Mouse (Mus musculus): Measurements from ENCODE around the gene Ncbp2. TPM values are rescaled to one million over a fixed set of nuclear protein-coding genes. Genes with fewer than 3 reads are reported as not detected.

Ncbp2 gene
- polyA plus RNA-seq, 1 experiment, result 5.9 TPM

DNA sequence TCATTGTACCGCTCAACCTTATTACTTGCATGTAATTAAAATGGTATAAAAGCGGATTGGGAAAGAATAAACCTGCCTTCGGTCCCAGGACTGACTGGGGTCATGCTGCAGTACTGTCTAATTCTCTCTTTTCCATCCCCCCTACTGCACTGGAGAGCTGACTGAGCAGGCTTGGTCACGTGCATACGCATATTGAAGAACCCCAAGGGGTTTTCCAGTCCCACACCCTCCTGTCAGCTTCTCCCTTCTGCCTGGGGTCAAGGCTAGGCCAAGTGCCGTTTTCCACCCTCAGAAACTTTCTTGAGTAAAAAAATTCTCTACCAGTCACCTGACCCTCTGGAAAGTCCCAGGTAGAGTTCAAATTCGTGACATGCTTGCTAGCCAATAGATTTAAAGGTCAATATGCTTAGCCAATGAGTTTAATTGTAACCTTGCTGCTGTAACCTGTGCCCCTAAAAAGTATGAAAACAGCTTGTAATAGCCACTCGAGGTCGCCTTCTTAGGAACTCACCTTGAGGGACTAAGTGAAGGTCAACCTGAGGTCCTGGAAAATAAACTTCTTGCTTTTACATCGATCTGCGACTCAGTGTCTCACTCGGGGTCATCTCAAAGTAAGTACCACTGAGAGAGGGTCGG is 21.6 kb upstream of the Ncbp2 start:
- no peaks in the 10 kb centered on the region for H3K36me3 ChIP-seq (ENCODE audit: control insufficient read depth, insufficient read depth, low read length)
- H3K4me3 ChIP-seq (ENCODE audit: extremely low read depth, insufficient read depth, insufficient read length), result no peak overlapping the region
- H3K27ac ChIP-seq (ENCODE audit: insufficient read depth, low read length), result no peak overlapping the region
- TF ChIP-seq POLR2A (IDR thresholded peaks at IDR 0.05; ENCODE audit: low read depth, low read length) (no peak), CTCF (IDR thresholded peaks at IDR 0.05; ENCODE audit: extremely low read depth, insufficient read depth, insufficient read length, insufficient replicate concordance) (no peak)
- WGBS, result 76% methylated on average over 13 of the region's 13 CpGs
- no peaks in the 10 kb centered on the region for H3K4me1 ChIP-seq (ENCODE audit: control insufficient read depth, insufficient read depth, insufficient read length)
- no peaks in the 10 kb centered on the region for H3K27me3 ChIP-seq (ENCODE audit: control insufficient read depth, insufficient read depth, low read length)
- no peak for DNase-seq (ENCODE audit: low read depth in 1 of 2, low spot score in 2 of 2)

DNA sequence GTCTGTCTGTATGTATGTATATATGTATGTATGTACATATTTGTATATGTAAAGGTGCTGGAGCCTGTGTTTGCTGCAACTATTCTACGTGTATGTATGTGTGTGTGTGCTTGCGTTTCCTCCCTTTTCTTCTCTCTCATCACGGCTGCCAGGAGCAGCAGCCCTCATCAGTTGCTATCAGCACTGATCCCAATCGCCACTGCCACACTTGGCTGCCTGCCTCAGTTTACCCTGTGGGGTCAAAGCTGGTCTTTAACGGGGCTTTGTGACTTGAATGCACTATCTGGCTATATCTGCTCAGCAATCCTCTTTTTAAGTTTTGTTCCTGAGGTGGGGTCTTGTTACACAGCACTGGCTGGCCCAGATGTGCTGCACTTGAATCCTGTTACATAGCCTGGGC is 20.9 kb upstream of the Ncbp2 start:
- H3K27ac ChIP-seq (ENCODE audit: insufficient read depth, low read length), result peak overlapping the region; percentile 57; the same call in 1 of the 2 replicates
- no peak for DNase-seq (ENCODE audit: low read depth in 1 of 2, low spot score in 2 of 2)
- TF ChIP-seq POLR2A (IDR thresholded peaks at IDR 0.05; ENCODE audit: low read depth, low read length) (no peak), CTCF (IDR thresholded peaks at IDR 0.05; ENCODE audit: extremely low read depth, insufficient read depth, insufficient read length, insufficient replicate concordance) (no peak)
- WGBS, result 78% methylated on average over 5 of the region's 5 CpGs
- H3K4me1 ChIP-seq (ENCODE audit: control insufficient read depth, insufficient read depth, insufficient read length), result no peaks in the 10 kb centered on the region
- no peaks in the 10 kb centered on the region for H3K36me3 ChIP-seq (ENCODE audit: control insufficient read depth, insufficient read depth, low read length)
- no peaks in the 10 kb centered on the region for H3K27me3 ChIP-seq (ENCODE audit: control insufficient read depth, insufficient read depth, low read length)
- peak overlapping the region; percentile 25; the same call in 1 of the 2 replicates for H3K4me3 ChIP-seq (ENCODE audit: extremely low read depth, insufficient read depth, insufficient read length)

DNA sequence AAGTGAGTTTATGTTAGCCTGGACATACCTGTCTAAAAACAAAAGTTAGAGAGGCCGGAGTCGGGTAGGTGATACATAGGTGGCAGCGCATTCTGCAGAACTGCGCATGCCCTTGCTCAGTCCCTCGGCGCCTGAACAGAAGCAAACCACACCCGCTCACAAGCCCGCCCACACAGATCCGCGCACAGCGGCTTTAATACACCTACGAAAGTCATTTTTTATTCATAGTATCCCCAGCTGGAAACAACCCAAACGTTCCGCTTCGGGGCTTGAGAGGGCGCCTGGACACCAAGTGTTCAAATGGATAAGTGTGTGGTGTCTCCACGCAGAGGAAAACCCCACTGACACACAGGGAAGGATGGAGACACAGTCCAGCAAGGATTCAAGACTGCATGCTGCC is 17.0 kb upstream of the Ncbp2 start:
- H3K4me3 ChIP-seq (ENCODE audit: extremely low read depth, insufficient read depth, insufficient read length), result no peak overlapping the region
- 75% methylated on average over 17 of the region's 17 CpGs for WGBS
- H3K27me3 ChIP-seq (ENCODE audit: control insufficient read depth, insufficient read depth, low read length), result peaks cover 16% of the 10 kb centered on the region
- TF ChIP-seq CTCF (IDR thresholded peaks at IDR 0.05; ENCODE audit: extremely low read depth, insufficient read depth, insufficient read length, insufficient replicate concordance) (no peak), POLR2A (IDR thresholded peaks at IDR 0.05; ENCODE audit: low read depth, low read length) (no peak)
- no peaks in the 10 kb centered on the region for H3K36me3 ChIP-seq (ENCODE audit: control insufficient read depth, insufficient read depth, low read length)
- H3K27ac ChIP-seq (ENCODE audit: insufficient read depth, low read length), result no peak overlapping the region
- peaks cover 12% of the 10 kb centered on the region for H3K4me1 ChIP-seq (ENCODE audit: control insufficient read depth, insufficient read depth, insufficient read length)
- no peak for DNase-seq (ENCODE audit: low read depth in 1 of 2, low spot score in 2 of 2)

DNA sequence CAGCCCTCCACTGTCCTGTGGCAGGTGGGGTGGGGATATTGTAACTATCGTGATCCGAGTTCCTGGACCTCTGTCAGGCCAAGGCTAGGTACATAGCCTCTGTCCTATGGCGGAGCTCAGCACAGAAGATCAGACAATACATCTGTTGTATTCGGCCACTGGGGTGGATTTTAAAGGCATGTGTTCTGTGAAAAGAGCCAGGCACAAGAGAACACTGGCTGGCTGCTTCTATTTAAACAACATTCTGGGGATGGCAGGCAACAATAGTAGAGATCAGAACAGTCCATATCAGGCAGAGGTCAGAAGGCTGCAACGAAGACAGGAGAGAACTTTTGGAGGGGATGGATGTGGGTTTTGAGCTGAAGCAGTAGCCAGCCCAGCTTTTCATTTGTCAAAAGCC is 16.1 kb upstream of the Ncbp2 start:
- no peak overlapping the region for H3K4me3 ChIP-seq (ENCODE audit: extremely low read depth, insufficient read depth, insufficient read length)
- no peak for TF ChIP-seq POLR2A (IDR thresholded peaks at IDR 0.05; ENCODE audit: low read depth, low read length)
- no peak for TF ChIP-seq CTCF (IDR thresholded peaks at IDR 0.05; ENCODE audit: extremely low read depth, insufficient read depth, insufficient read length, insufficient replicate concordance)
- no peaks in the 10 kb centered on the region for H3K36me3 ChIP-seq (ENCODE audit: control insufficient read depth, insufficient read depth, low read length)
- H3K27ac ChIP-seq (ENCODE audit: insufficient read depth, low read length), result no peak overlapping the region
- WGBS, result 79% methylated on average over 5 of the region's 5 CpGs
- no peak for DNase-seq (ENCODE audit: low read depth in 1 of 2, low spot score in 2 of 2)
- H3K4me1 ChIP-seq (ENCODE audit: control insufficient read depth, insufficient read depth, insufficient read length), result peaks cover 12% of the 10 kb centered on the region
- peaks cover 16% of the 10 kb centered on the region for H3K27me3 ChIP-seq (ENCODE audit: control insufficient read depth, insufficient read depth, low read length)

DNA sequence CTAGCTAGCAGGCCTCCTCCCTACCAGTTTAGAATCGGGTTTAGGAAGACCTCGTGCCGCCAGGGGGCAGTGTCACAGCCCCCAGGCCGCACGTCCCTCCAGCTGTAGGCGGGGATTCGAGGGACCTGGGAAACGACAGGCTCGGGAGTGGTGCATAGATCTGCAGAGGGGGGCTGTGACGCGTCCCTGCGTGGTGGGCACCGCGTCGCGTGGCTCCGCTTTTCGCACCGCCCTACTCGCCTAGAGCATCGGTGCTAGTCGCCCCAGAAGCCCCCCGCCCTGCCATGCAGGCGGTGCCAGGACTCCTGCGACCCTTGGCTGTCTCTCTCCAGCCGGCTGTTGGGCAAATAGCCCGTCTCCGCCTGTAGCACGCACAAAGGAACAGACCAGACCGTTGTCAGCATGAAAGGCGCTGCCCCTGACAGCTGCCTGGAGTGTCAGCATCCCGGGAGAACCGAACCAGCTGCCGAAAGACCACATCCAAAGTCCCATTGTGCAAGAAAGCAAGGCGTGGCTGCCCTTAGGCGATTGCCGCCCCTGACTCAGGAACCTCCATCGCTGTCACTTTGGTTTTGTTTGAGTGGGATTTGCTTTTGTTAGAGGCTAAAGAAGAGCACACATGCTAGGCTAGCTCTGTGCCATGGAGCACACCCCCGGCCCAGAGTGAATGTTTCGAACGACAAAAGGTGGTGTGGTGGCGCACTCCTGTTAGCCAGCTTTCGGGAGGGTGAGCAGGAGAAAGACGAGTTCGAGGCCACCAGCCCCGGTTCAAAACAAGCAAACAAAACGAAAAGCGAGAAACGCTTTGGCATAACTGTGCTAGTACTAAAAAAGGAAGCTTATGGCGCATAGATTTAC is 15.2 kb upstream of the Ncbp2 start:
- TF ChIP-seq CTCF (IDR thresholded peaks at IDR 0.05; ENCODE audit: extremely low read depth, insufficient read depth, insufficient read length, insufficient replicate concordance) (peak; percentile 91), POLR2A (IDR thresholded peaks at IDR 0.05; ENCODE audit: low read depth, low read length) (no peak)
- peak; percentile 45 to 57 for DNase-seq (ENCODE audit: low read depth in 1 of 2, low spot score in 2 of 2)
- Histone ChIP-seq H3K4me3 (ENCODE audit: extremely low read depth, insufficient read depth, insufficient read length) (peak overlapping the region; percentile 58), H3K36me3 (ENCODE audit: control insufficient read depth, insufficient read depth, low read length) (no peaks in the 10 kb centered on the region), H3K27me3 (ENCODE audit: control insufficient read depth, insufficient read depth, low read length) (peaks cover 16% of the 10 kb centered on the region), H3K27ac (ENCODE audit: insufficient read depth, low read length) (peak overlapping the region; percentile 14; the same call in 1 of the 2 replicates), H3K4me1 (ENCODE audit: control insufficient read depth, insufficient read depth, insufficient read length) (peaks cover 12% of the 10 kb centered on the region)
- 1% methylated on average over 50 of the region's 50 CpGs for WGBS

DNA sequence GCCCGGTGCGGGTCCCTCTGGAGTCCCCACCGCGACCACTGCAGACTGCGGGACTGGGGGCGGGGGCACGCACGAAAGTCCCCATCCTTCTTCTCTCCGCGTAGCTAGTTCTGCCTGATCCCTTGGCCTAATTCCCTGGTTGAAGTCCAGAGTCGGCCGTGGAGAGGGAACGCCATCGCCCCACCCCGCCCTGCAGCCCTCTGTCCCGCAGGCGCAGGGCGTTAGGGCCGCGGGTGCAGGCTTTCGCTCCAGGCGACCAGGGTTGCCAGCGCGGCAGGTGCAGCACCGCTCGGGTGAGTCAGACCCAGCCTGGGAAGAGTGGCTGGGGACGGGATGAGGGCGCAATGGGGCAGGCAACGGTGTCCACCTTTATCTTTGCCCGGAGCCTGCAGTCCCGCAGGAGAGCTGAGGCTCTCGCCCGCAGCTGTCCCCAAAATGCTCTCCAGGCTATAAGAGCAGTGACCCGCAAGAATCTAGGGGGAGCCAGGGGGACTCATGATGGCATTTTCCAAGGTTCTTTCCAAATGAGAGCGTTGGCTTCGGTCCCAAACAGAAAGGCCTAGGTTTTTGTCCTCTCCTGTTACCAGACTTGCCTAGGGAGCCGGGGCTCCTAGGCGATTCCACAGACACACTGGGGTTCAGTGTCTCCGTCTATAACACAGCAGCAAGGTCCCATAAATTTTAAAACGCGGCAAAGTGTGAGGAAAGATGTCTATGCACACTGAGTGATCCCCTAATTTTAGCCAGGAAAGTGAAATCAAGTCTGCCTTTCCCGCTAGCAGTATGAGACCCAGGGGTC is 14.4 kb upstream of the Ncbp2 start, which contains the start of gene Pigz:
Gene Pigz, plus strand, starts transcription at position 101 of the 799 bp plus-strand sequence.
- peaks cover 16% of the 10 kb centered on the region for H3K27me3 ChIP-seq (ENCODE audit: control insufficient read depth, insufficient read depth, low read length)
- WGBS, result 15% methylated on average over 42 of the region's 42 CpGs
- no peak for DNase-seq (ENCODE audit: low read depth in 1 of 2, low spot score in 2 of 2)
- H3K4me3 ChIP-seq (ENCODE audit: extremely low read depth, insufficient read depth, insufficient read length), result peak within 1 kb of the TSS; percentile 58
- H3K27ac ChIP-seq (ENCODE audit: insufficient read depth, low read length), result peak within 1 kb of the TSS; percentile 32
- no peaks in the 10 kb centered on the region for H3K36me3 ChIP-seq (ENCODE audit: control insufficient read depth, insufficient read depth, low read length)
- TF ChIP-seq POLR2A (IDR thresholded peaks at IDR 0.05; ENCODE audit: low read depth, low read length) (no peak), CTCF (IDR thresholded peaks at IDR 0.05; ENCODE audit: extremely low read depth, insufficient read depth, insufficient read length, insufficient replicate concordance) (no peak)
- peaks cover 12% of the 10 kb centered on the region for H3K4me1 ChIP-seq (ENCODE audit: control insufficient read depth, insufficient read depth, insufficient read length)
